Mouse (Mus musculus) G1E (cell line): ENCODE measurements around the gene Npr3.

ENCODE experiments used
- CTCF ChIP-seq: IDR thresholded peaks from 2 replicates; pipeline ENCODE4 v1.5.1; 2012; ENCODE audit warnings: low read depth, low read length, inconsistent platforms, mixed read lengths
- GATA1 ChIP-seq: IDR thresholded peaks from 2 replicates; pipeline ENCODE4 v1.6.1; 2012; ENCODE audit warnings: borderline replicate concordance, low read length, inconsistent platforms, mixed read lengths
- GATA2 ChIP-seq: IDR thresholded peaks from 2 replicates; pipeline ENCODE4 v1.6.1; 2012; ENCODE audit warnings: low read depth, low read length, inconsistent platforms, borderline replicate concordance
- POLR2AphosphoS5 ChIP-seq: IDR thresholded peaks from 2 replicates; pipeline ENCODE4 v1.6.1; 2012; ENCODE audit warnings: low read depth, low read length, inconsistent platforms; ENCODE audit not compliant: insufficient replicate concordance

DNA sequence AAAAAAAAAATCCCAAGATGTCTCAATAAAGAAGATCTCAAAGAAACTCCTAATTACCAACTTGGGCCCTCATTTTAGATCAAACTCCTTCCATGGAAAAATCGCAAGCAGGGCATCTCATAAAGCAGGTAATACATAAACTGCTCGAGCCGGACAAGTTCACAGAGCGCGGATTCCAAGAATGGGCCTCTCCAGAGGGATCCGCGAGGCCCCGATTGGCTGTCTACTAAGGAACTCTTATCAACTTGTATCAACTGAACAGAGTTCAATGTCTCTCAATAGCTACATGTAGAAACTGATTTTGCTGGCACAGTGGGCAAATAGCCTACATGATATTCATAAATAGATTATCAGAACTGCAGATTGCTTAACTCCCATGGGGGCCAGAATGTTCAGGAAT, 9.5 kb downstream of the Npr3 start:
- TF ChIP-seq GATA2 (no peak), CTCF (no peak), GATA1 (no peak), POLR2AphosphoS5 (no peak)
